Mouse (Mus musculus) embryo, embryonic 10 days (tissue): ENCODE measurements around the gene Vmn2r6.
"Not testable (repeated sequence)": the region's sequence is repeated elsewhere in the genome, so short reads cannot be mapped to it uniquely, and the experiment has no call there.

Experiments
- DNase-seq: peaks from one replicate; pipeline ENCODE4 v3.0.0-alpha.2; 2015; ENCODE audit warnings: low spot score

The Vmn2r6 gene

GRCm38 (mm10) chr3:64565730-64566129 lies at the start of gene Vmn2r6:
Gene Vmn2r6, minus strand, starts transcription at chr3:64565830.
- not testable (repeated sequence) for DNase-seq

- peak; percentile 17 for DNase-seq
Measured at GRCm38 (mm10) chr3:64587618-64588017, 22.0 kb upstream of the Vmn2r6 start.

GRCm38 (mm10) chr3:64568793-64569192 lies 3.2 kb upstream of the Vmn2r6 start:
- DNase-seq, result peak; percentile 4

GRCm38 (mm10) chr3:64523585-64523984 lies 42.0 kb downstream of the Vmn2r6 start:
- not testable (repeated sequence) for DNase-seq

GRCm38 (mm10) chr3:64509742-64510141 lies 55.9 kb downstream of the Vmn2r6 start, which contains the start of gene Vmn2r5:
Gene Vmn2r5, minus strand, starts transcription at chr3:64509842.
- not testable (repeated sequence) for DNase-seq
